Mouse (Mus musculus): ENCODE data around the gene Slc25a35.

DNA sequence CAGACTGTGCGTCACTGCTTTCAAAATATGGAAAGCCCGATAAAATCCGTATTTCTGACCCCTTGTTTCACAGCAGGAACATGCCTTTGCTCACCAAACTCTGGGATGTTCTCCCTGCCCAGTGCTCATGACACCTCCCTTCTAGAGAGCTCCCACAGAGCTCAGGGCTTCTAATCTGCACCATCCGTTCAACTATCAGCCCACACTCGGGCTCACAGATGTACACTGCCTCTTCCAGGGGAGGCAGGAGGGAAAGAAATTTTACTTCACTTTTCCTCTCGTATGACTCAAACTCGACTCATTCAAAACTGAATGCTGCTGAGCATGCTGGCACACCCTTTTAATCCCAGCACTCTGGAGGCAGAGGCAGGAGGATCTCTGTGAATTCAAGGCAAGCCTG, 37.3 kb downstream of the Slc25a35 start:
- TF ChIP-seq CTCF (IDR thresholded peaks at IDR 0.05; ENCODE audit: low read depth, low read length), result no peak
- no peak for TF ChIP-seq GATA1 (IDR thresholded peaks at IDR 0.05; ENCODE audit: borderline replicate concordance, low read length)
- TF ChIP-seq TAL1 (conservative IDR thresholded peaks at IDR 0.05; ENCODE audit: low read depth, low read length), result no peak
- no peak for TF ChIP-seq POLR2AphosphoS5 (IDR thresholded peaks at IDR 0.05; ENCODE audit: insufficient replicate concordance, low read depth, low read length)

All from G1E (cell line).